Mouse (Mus musculus) urinary bladder, postnatal 10 days (tissue): Measurements from ENCODE around the gene Slc35g1.

Experiments
- DNase-seq: peaks from one replicate; pipeline ENCODE4 v3.0.0; 2022; ENCODE audit warnings: low spot score

Gene Slc35g1

DNA sequence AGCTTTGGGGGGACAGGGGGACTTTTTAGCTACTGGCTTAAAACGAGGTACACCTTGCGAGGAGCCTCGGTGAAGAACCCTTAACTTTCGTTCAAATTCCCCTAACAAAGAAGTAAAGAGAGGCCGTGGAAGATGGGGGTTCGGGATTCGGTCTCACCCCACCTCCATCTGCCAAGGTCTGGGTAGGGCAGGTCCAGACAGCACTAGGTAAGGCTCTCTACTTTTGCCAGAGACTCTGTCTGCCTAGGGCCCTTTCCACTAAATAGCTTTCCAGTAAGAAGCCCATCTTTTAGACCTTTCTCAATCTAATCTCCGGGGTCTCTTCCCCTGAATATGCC lies 822 bp downstream of the Slc35g1 start:
- DNase-seq: no peak

DNA sequence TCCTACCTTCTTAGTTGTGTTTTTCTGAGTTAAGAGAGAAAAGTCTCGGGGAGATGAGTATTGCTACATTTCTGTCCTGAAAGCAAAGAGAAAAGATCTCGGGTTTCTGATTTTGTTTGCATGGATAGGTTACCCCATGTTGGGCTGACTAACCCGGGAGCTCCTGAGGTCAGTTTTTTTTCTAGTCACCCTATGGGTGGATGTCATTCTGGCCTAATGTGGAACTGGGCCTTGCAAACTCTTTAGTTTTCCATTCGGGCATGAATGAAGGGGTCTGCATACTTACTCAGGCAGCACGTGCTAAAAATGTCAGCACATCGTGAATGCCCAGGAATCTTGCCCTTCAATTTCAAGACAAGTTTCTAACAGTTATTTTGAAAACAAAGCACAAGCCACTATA lies 1.2 kb downstream of the Slc35g1 start:
- DNase-seq: no peak

DNA sequence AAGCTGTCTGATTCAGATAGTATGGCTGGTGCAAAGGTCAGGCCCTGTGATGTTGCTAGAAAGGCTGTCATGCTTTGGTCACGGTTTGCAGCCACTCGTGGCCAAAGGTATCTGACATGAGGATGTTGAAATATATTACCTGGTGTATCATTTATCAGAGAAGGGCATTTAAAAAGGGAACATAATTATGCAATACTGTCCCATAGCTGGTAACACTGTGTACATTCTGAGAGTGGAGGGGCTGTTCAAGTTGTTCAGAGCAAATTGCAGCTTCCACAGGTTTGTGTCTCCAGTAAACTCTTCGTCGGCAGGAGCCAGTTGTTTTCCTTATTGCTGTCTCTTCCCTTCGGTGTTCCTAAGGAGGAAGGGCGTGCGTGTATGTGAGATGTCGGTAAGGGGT lies 3.2 kb downstream of the Slc35g1 start:
- no peak for DNase-seq

DNA sequence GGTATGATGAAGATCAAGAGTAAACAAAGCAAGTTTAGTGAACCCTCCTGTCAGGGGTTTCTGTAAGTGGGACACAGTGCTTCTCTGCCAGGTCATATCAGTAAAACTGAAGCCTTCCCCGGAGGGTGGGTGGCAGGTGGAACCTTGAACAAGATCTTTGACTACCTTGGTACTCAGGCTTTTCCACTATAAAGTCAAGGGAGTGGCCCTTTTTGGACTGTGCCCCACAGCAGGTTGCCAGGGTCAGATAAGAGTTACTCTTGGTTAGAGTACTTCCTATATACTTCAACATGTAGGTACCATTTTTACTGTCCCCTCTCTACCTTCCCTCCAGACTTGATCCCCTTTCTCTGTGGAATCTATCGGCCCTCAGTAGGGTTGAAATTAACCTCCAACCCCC lies 5.1 kb downstream of the Slc35g1 start:
- DNase-seq: no peak

DNA sequence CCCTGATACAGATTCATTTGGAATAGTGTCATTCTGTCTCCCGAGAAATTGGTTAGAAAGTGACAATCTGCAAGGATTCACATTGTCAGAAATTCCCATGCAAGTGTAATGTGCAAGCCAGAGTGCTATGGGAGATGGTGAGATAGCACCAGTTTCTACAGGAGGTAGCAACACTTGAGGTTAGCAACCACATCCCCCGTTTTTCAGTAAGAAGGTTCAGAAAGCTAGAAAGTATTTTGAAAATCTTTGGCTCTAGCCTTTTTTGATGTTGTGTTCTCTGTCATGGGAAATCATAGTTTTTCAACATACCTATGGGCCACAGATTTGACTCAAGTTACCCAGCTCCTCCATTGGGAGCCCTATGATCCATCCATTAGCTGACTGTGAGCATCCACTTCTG lies 5.6 kb downstream of the Slc35g1 start:
- DNase-seq: no peak

DNA sequence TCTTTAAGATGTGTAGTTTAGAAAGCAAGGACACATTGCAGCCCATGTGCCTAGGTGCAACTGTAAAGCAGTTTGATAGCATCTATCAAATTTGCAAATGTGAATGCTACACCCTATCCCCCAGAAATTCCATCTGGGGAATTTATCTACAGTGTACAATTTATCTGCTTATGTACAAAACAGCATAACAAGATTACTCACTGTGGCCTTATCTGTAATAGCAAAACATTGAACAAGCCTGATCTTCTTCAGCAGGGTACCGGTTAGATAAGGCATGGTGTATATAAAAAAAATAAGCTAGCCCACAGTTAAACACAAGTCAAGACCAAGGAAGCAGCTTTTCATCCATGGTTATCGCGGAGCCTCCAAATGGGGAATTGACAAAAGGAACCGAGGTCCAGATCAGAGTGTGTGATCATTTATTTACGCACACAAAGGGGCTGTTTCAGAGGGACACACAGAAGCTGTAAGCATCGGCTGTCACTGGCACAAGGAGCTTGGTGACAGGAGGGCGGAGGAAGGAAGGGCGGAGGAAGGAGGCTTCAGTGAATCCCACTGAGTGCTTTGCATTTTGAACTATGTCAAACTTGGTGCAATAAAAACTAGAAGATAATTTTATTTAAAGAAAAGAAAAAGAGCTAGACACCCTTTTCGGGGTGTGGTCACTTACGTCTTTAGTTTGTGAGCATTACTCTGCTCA lies 14.7 kb downstream of the Slc35g1 start:
- no peak for DNase-seq

DNA sequence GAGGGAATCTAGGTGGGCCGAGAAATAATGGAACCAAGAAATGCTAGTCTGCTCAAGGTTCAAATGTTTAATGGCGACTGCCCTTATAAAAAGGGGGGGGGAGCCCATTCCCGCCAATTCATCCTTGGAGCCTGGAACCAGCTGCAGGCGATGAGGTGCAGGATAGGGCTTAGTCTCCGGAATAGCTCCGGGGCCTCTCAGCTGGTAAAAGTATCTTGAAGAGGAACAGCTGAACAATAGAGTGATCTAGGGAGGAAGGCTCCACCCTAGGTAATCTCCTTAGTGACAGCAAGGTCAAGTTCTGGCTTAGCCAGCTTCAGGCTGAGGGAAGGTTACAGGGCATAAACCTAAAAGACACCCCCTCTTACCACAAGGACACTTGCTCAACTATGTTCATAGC lies 18.1 kb downstream of the Slc35g1 start:
- no peak for DNase-seq

DNA sequence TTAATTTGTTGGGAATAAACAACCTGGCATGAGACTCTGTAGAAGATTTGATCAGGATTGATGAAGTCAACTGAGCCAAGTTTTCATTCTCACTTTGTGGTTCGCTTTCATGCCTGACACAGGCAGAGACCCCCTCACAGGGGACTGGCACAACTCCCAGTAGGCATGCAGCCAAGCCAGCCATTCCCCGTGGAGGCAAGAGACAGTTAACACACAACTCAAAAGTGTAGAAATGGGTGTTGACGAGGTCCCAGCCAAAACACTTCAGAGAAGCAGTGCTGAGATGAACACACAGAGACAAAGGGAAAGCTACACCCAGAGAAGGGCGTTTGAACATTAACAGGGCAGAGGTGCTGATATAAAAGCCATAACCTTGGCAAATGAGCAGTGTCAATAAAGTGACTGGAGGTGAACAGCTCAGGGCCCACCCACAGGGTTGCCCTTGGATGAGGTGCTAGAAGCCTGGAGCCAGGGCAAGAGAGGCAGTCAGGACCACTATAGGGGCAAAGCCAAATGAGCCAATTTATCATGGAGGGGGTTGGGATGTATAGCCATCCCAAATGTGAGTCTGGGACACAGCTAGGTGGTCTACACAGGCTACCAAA lies 23.1 kb downstream of the Slc35g1 start:
- DNase-seq: no peak

DNA sequence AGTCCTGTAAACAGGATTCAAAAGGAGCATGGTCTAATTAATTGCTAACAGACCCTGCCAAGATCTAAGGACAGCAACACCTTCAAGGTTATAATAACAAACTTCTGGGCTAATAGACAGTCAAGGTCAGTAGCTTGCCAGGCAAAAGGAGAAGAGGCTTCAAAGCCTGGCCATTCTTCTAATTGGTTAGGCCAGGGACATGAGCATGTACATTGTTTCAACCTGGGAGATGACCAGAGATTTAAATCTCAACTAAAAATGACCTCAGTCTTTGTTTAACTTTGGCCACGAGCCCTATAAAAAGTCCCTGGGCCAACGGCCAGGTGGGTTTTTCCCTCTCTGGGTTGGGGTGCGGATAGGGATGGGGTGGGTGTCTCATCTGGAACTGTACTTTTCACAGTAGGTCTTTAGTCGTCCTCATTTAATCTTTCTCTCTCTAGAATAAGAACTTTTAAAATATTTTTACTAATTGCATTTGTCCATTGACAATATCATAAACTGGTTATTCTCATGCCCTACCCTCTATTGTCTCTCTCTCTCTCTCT lies 25.0 kb downstream of the Slc35g1 start:
- no peak for DNase-seq

DNA sequence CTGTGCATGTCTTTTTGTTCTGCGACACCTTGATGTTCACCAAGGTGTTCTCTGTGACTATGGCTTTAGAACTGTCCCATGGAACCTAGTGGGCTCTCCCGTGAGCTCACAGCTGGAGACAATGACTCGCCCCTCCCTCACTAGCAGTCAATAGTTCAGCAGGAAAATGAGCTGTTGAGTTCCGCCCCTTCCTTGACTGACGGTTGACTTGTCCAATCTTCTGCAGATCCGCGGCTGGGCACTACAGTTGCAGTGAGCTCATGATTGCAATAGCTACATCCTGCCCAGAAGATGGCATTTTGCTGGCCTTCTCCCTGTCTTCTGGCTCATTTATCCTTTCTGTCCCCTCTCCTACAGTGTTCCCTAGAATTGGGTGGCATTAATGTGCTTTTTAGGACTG lies 25.7 kb downstream of the Slc35g1 start:
- no peak for DNase-seq

DNA sequence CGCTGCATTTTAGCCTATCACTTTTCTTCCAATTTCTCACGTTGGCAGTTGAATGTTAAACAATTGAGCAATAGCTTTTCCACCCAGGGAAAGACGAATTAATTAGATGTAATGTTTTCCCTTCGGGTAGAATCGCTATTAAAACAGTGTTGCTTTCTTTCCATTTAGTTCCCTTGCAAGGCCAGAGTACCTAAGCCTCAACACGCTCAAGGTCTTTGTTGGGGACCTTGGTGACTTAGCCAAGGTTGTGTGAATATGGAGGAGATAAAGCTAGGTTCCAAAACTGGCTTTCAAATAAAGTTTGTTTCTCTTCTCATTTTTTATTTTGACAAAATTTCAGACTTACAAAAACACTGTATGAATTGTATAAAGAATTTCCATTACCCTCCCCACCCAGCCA lies 27.1 kb downstream of the Slc35g1 start:
- DNase-seq: no peak

DNA sequence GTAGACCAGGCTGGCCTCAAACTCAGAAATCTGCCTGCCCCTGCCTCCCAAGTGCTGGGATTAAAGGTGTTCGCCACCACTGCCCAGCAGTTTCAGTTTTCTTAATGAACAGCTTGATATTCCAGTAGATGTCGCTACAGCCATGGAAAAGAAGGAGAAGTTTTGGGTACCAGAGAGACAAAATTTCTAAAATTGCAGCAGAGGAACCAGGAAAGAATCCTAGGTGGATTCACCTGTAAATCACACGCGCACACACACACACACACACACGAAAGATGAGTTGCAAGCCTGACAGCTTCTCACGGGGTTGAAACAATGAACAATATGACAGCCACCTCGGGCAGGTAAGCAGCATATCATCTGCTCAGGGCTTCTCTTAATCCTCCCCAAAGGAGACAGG lies 28.1 kb downstream of the Slc35g1 start:
- DNase-seq: no peak

DNA sequence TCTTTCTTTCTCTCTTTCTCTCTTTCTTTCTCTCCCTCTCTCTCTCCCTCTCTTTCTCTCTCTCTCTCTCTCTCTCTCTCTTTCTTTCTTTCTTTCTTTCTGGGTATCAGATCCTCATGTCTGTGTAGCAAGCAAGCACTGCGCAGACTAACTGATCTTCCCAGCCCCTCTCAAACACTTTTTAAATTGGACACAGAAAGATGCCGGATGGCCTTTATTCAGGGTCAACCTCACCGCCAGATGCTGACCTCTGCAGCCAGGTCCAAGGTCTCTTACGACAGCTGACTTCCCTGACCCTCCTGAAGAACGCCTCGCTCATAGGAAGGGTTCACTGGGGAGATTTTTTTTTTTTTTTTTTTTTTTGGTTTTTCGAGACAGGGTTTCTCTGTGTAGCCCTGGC lies 28.8 kb downstream of the Slc35g1 start:
- no peak for DNase-seq

DNA sequence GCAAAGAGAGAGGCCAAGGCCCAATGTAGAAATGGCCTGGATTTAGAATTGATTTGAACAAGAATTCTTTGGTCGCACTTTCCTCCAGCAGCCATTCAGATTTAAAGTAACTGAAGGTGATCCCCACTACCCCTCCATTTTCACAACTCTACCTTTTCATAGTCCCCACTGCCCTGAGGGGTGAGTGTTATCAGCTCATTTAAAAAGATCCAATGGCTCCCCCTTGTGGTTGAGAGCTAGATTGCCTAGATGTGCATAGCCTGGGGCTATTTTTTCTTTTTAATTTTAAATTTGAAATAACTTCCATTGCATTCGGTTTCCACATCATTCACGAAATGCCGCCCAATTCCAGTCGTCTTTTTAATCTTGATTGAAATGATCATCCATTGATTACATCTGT lies 33.5 kb downstream of the Slc35g1 start:
- no peak for DNase-seq

DNA sequence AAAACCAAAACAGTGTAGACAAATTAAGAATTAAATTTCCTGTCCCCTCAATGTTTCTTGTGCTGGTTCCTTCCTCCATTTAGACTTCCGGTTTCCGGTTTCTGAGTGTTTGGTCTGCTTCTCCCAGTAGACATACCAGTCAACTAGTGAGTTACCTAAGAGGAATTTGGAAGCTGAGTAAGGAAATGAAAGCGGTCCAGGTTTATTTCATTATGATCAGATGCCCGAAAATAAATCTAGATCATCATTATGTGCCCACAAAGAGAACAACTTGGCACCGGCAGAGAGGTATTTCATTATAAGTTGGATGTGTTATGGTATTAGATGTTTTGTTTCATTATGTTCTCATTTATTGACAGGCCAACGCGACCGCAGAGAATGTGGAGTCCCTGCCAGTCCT lies 34.7 kb downstream of the Slc35g1 start:
- DNase-seq: no peak

DNA sequence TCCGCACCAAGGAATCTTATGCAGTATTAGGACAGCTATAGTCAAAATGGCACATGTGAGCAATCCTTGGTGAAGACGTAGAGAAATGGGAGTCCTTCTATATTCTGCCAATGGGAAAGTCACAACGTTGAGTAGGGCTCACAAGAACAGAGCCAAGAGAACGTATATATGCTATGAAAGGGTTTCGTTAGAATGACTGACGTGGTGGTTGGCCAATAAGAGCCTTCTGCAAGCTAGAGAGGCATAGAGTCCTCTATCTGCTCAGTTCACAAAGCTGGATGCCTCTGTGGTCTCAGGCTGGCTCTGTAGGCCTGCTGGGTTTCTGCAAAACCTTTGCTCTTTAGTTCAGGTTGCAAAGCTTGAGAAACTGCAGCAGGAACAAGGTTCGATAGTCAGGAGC lies 35.5 kb downstream of the Slc35g1 start:
- DNase-seq: no peak

DNA sequence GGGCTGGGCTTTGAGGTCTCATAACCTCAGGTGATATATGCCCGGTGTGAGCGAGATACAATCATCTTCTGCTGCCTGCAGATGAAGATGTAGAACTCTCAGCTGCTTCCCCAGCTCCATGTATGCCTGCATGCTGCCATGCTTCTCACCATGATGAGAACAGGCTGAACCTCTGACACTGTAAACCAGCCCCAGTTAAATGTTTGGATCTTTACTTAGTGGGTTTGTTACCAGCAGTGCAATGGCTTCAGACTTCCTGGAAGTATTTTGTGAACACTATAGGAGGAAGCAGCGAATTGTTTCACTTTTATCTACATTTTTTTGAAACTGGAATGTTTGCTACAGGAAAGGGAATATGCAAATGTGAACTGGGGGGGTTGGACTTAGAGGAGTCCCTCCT lies 36.2 kb downstream of the Slc35g1 start:
- no peak for DNase-seq

DNA sequence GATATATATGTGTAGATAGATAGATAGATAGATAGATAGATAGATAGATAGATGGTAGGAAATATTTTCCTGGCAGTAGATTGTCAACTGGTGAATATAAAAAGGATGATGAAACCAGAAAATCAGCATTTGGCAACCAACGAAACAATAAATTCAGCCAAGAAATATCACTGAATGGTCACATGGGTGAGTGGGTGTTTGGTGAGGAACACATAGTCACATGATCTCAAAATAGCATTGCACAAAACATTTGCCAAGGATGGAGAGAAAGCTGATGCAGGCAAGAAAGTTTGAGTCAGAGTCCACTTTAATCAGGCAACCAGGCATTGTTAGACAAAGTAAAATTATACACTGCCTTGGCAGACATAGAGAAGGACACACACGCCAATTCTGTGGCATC lies 37.6 kb downstream of the Slc35g1 start:
- DNase-seq: no peak

DNA sequence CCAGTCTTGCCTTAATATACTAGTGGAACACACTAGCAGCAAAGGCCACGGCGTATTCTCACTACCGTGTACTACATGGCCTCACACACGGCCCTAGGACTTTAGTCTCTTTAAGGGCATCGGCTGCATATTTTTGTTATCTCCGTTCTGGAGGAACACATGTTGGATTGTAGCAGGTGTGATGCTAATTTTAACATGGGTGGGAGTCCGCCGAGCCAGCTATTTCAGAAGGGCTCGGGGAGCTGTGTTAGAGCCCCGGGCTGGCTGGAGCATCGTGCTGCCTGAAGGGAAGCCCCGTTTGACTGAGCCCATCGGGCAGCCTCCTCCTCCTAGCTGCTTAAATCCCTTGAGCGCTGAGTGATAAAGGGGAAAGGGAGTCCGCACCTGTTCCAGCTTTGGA lies 39.4 kb downstream of the Slc35g1 start:
- DNase-seq: no peak

DNA sequence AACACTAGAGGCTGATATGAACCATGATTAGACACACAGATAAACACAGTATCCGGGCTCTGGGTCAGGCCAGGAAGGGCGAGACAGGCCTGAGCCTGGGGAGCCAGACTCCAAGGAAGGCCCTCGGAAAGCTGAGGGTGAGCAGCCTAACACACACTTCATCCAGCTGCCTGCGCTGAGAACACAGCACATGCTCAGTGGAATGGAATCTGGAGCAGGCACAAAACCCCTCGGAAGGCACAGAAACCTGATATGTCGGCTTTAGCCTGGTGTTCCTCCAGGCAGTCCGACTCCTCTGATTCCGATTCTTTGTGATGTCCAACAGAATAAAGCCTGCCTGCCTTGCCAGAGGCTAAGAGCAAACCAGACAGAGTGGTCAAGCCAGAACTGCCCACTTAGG lies 46.1 kb downstream of the Slc35g1 start:
- DNase-seq: no peak

DNA sequence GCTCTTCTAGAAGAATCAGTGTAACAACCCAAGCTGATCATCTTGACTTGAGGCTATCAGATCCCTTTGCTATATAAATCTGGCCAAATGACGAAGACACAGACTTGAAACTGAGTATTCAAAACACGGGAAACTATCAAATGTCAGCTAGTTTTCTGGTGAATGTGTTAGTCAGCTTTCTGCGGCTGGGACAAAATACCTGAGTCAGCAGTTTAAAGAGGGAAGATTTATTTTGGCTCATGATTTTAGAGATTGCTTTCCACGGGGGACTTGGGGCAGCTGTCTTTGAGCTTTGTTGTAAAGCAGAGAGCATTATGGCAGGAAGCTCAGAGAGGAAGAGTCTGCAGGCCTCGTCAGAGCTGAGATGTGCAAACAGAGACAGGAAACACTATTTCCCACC lies 50.0 kb downstream of the Slc35g1 start:
- no peak for DNase-seq
